Mouse (Mus musculus) hindbrain, embryonic 14.5 days (tissue): ENCODE measurements around the gene Trex1. TPM values are rescaled to one million over a fixed set of nuclear protein-coding genes. Genes with fewer than 3 reads are reported as not detected.

Experiments used
- ATAC-seq: fragments of 200-750 bp; cut with Nextera tagmentation; 2 replicates; pipeline ENCODE4 v1.8.0; 2017; ENCODE audit warnings: moderate number of reproducible peaks, mild to moderate bottlenecking, moderate TSS enrichment, moderate library complexity; ENCODE audit not compliant: low FRiP score
- DNase-seq: peaks from one replicate; pipeline ENCODE4 v3.0.0-alpha.2; 2015; ENCODE audit warnings: low spot score
- H3K27ac ChIP-seq: fragments of 300-500 bp; sonication (generic); 2 replicates; pipeline ENCODE4 v1.5.1; 2014; ENCODE audit warnings: mild to moderate bottlenecking, moderate library complexity
- H3K27me3 ChIP-seq: fragments of 300-500 bp; sonication (generic); 2 replicates; pipeline ENCODE4 v1.6.1; 2014; ENCODE audit warnings: mild to moderate bottlenecking, low read length, mixed read lengths; ENCODE audit not compliant: control insufficient read depth, insufficient read depth
- H3K36me3 ChIP-seq: fragments of 300-500 bp; sonication (generic); replicated peaks from 2 replicates; pipeline ENCODE4 v1.6.1; 2014; ENCODE audit not compliant: control insufficient read depth, insufficient read depth
- H3K4me1 ChIP-seq: fragments of 300-500 bp; sonication (generic); replicated peaks from 2 replicates; pipeline ENCODE4 v1.6.1; 2014; ENCODE audit warnings: antibody characterized with exemption, low read length, mixed read lengths; ENCODE audit not compliant: control insufficient read depth, insufficient read depth
- H3K4me2 ChIP-seq: fragments of 300-500 bp; sonication (generic); replicated peaks from 2 replicates; pipeline ENCODE4 v1.6.1; 2014; ENCODE audit warnings: mild to moderate bottlenecking, moderate library complexity
- H3K4me3 ChIP-seq: fragments of 300-500 bp; sonication (generic); replicated peaks from 2 replicates; pipeline ENCODE4 v1.5.1; 2014; ENCODE audit warnings: mild to moderate bottlenecking, low read length
- H3K9ac ChIP-seq: fragments of 300-500 bp; sonication (generic); 2 replicates; pipeline ENCODE4 v1.6.1; 2014
- H3K9me3 ChIP-seq: fragments of 300-500 bp; sonication (generic); 2 replicates; pipeline ENCODE4 v1.6.1; 2016; ENCODE audit warnings: low read length; ENCODE audit not compliant: control insufficient read depth
- WGBS: fragments of 180-500 bp; shearing (Covaris S2); extraction: QIAGEN DNeasy Blood & Tissue Kit; methylation state at CpG from one replicate; pipeline ENCODE4 v1.1.7; 2014; 5-methylcytosine and 5-hydroxymethylcytosine counted together
- polyA plus RNA-seq: library from polyadenylated mRNA; unstranded; fragments of >200 nt; fragmentation: Nextera tagmentation; extraction: Ambion mirVana; gene quantifications from 2 replicates; pipeline ENCODE4 v1.2.1, GENCODE M21; 2014

The Trex1 gene
- polyA plus RNA-seq, 1 experiment from 2014 or later, result 16.2 TPM

- Histone ChIP-seq H3K4me2 (no peak overlapping the region), H3K9ac (no peak overlapping the region), H3K36me3 (peaks cover 31% of the 10 kb centered on the region), H3K27me3 (no peaks in the 10 kb centered on the region), H3K27ac (no peak overlapping the region), H3K9me3 (no peaks in the 10 kb centered on the region), H3K4me3 (no peak overlapping the region), H3K4me1 (peaks cover 22% of the 10 kb centered on the region)
- ATAC-seq (no peak), DNase-seq (no peak)
- 30% methylated on average over 6 of the region's 6 CpGs for WGBS
Measured at GRCm38 (mm10) chr9:109092799-109093198, 33.3 kb upstream of the Trex1 start.

DNA sequence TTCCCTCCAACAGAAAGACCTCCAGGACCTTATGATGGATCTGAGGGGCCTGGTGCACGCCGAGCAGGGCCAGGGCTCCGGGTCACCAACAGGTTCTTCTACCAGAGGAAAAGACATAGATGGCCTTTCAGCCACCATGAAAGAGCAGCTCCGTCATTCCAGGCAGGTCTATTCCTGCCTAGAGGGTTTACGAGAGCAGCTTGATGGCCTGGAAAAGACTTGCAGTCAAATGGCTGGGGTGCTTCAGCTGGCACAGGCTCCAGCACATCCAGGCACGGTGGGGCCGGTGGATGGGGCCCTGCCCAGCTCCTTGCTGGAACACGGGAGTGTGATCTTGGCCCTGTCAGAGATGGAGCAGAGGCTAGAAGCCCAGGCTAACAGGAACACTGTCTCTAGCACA lies 32.3 kb upstream of the Trex1 start:
- Histone ChIP-seq H3K9ac (no peak overlapping the region), H3K27ac (no peak overlapping the region), H3K9me3 (no peaks in the 10 kb centered on the region), H3K36me3 (peaks cover 31% of the 10 kb centered on the region), H3K4me2 (no peak overlapping the region), H3K27me3 (no peaks in the 10 kb centered on the region), H3K4me3 (no peak overlapping the region), H3K4me1 (peaks cover 12% of the 10 kb centered on the region)
- ATAC-seq (no peak), DNase-seq (no peak)
- WGBS, result 98% methylated on average over 8 of the region's 8 CpGs

DNA sequence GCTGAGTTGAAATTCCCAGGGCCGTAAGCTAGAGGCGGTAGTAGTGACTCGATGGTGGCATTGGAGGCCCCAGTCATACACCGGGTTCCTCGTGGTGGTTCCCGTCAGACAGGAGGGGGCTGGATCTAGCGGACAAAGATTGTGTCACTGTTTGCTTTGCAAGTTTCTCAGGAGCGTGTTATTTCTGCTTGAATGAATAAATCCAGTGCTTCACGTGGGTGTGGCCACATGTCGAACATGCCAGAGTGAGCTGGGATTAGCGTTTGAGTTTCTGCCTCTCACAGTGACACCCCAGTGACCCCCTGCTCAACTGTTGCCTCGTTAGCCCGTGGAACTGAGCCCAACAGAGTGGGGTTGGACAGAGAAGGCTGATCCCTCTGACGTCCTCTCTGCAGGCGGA lies 30.9 kb upstream of the Trex1 start:
- no peak overlapping the region for H3K4me2 ChIP-seq
- H3K4me3 ChIP-seq, result no peak overlapping the region
- WGBS, result 51% methylated on average over 15 of the region's 15 CpGs
- no peak overlapping the region for H3K9ac ChIP-seq
- H3K27me3 ChIP-seq, result no peaks in the 10 kb centered on the region
- no peak overlapping the region for H3K27ac ChIP-seq
- H3K9me3 ChIP-seq, result no peaks in the 10 kb centered on the region
- ATAC-seq (no peak), DNase-seq (no peak)
- H3K4me1 ChIP-seq, result peaks cover 9% of the 10 kb centered on the region
- peaks cover 31% of the 10 kb centered on the region for H3K36me3 ChIP-seq

- Histone ChIP-seq H3K4me2 (no peak overlapping the region), H3K4me3 (no peak overlapping the region), H3K9me3 (no peaks in the 10 kb centered on the region), H3K27me3 (no peaks in the 10 kb centered on the region), H3K4me1 (peaks cover 6% of the 10 kb centered on the region), H3K27ac (no peak overlapping the region), H3K36me3 (peaks cover 31% of the 10 kb centered on the region), H3K9ac (no peak overlapping the region)
- 15% methylated on average over 5 of the region's 5 CpGs for WGBS
- peak; percentile 73 for DNase-seq
- ATAC-seq, result no peak
Measured at GRCm38 (mm10) chr9:109087987-109088386, 28.5 kb upstream of the Trex1 start.

DNA sequence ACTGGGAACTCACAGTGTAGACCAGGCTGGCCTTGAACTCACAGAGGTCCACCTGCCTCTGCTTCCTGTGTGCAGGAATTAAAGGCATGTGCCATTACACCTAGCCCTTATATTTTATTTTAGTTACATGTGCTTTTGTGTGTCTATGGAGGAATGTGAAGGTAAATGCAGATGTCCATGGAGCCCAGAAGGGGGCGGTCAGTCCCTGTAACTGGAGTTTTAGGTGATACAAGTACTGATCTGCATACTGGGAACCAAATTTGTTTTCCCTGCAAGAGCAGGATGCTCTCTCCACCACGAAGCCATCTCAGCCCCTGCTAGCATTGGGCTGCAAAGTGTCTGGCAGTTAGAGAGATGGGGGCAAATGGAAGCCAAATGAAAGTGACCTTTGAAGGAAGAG lies 25.4 kb upstream of the Trex1 start:
- Histone ChIP-seq H3K27ac (no peak overlapping the region), H3K4me1 (peaks cover 18% of the 10 kb centered on the region), H3K9ac (no peak overlapping the region), H3K4me3 (no peak overlapping the region), H3K27me3 (no peaks in the 10 kb centered on the region), H3K9me3 (no peaks in the 10 kb centered on the region), H3K36me3 (peaks cover 18% of the 10 kb centered on the region), H3K4me2 (no peak overlapping the region)
- DNase-seq (no peak), ATAC-seq (no peak)
- WGBS, result 16% methylated on average over 2 of the region's 2 CpGs

DNA sequence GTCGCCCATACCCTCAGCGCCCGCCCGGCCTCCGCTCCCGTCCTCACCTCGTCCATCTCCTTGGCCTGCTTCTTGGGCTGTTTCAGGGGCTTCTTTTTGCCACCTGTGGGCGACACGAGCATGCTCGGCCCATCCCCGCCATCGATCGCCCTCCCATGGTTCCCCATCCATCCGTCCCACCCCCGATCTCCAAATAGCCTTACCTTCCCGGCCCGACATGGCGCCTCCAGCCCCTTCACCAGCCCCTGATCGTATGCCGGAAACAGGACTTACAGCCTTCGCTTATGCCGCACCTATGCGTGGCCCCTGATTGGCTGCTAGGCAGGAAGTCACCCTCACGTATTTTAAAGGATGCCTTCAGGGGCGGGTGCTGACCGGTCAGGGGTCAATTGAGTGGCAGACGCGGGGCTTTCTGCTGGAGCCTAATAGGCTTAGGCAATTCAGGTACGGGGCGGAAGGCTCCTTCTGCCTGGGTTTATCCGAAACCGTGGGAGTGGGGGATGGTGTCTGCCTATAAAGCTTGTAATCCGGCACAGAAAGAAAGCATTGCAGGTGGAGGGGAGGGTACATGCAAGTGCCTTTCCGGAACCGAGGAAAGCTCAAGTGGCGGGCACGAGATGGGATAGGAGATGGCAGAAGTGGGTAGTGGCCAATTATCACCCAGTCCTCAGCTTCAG lies 22.7 kb upstream of the Trex1 start, which contains the start of the genes Ccdc51 and Tma7:
TSS of gene Ccdc51 (plus strand) at position 370 of the 677 bp plus-strand sequence.
TSS of gene Tma7 (minus strand) at position 464 of the 677 bp plus-strand sequence.
- peaks cover 24% of the 10 kb centered on the region for H3K36me3 ChIP-seq
- peaks cover 18% of the 10 kb centered on the region for H3K4me1 ChIP-seq
- H3K4me3 ChIP-seq, result peak within 1 kb of the TSS; percentile 68
- H3K9ac ChIP-seq, result peak within 1 kb of the TSS; percentile 82
- ATAC-seq (peak; percentile 96), DNase-seq (peak; percentile 82)
- H3K27ac ChIP-seq, result peak within 1 kb of the TSS; percentile 70
- no peaks in the 10 kb centered on the region for H3K27me3 ChIP-seq
- WGBS, result under 1% methylated on average over 37 of the region's 37 CpGs
- H3K4me2 ChIP-seq, result peak within 1 kb of the TSS; percentile 67
- no peaks in the 10 kb centered on the region for H3K9me3 ChIP-seq

DNA sequence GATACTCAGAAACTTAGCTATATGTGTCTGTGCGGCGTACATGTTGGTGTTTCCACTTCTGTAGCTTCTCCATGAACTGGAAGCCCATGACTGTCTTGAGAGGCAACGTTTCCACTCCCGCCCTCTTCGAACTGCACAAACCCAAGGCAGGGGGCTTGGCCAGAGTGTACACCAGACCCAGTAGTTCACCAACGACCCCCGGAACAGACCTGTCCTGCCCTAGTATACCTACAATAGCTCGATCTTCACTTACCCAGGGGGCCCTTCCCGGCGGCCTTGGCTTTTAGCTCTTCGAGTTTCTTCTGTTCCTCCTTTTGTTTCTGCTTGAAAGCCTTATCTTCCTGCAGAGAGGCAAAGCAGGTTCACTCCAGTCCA lies 22.2 kb upstream of the Trex1 start:
- H3K9me3 ChIP-seq, result no peaks in the 10 kb centered on the region
- H3K9ac ChIP-seq, result peak overlapping the region; percentile 82
- peak overlapping the region; percentile 67 for H3K4me2 ChIP-seq
- H3K36me3 ChIP-seq, result peaks cover 24% of the 10 kb centered on the region
- H3K27ac ChIP-seq, result peak overlapping the region; percentile 56; the same call in 1 of the 2 replicates
- H3K27me3 ChIP-seq, result no peaks in the 10 kb centered on the region
- peaks cover 18% of the 10 kb centered on the region for H3K4me1 ChIP-seq
- DNase-seq (no peak), ATAC-seq (no peak)
- 10% methylated on average over 11 of the region's 11 CpGs for WGBS
- H3K4me3 ChIP-seq, result peak overlapping the region; percentile 68

DNA sequence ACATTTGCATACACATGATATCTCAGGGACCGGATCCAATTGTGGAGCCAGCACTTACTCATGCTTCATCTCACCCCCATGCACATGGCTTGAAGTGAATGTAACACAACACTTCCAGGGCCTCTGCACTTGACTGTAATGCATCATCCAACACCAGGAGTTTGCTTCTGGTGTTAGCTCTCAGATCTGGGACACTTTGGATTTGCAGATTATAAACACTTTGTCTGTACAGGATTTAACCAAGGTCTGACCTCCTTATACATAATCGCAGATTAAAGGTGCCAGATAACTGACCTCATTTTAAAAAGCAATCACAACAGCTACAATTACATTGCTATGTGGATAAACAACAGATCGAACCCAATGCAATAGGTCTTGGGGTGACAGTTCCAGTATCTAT lies 21.0 kb upstream of the Trex1 start:
- H3K4me3 ChIP-seq, result no peak overlapping the region
- no peaks in the 10 kb centered on the region for H3K27me3 ChIP-seq
- 94% methylated on average over 3 of the region's 3 CpGs for WGBS
- ATAC-seq (no peak), DNase-seq (no peak)
- H3K27ac ChIP-seq, result no peak overlapping the region
- H3K9ac ChIP-seq, result no peak overlapping the region
- peaks cover 24% of the 10 kb centered on the region for H3K36me3 ChIP-seq
- H3K4me2 ChIP-seq, result no peak overlapping the region
- H3K4me1 ChIP-seq, result peaks cover 18% of the 10 kb centered on the region
- H3K9me3 ChIP-seq, result no peaks in the 10 kb centered on the region

- peaks cover 36% of the 10 kb centered on the region for H3K36me3 ChIP-seq
- H3K27me3 ChIP-seq, result no peaks in the 10 kb centered on the region
- peak; percentile 93 for DNase-seq
- H3K9ac ChIP-seq, result peak within 1 kb of the TSS; percentile 89
- peak within 1 kb of the TSS; percentile 85 for H3K4me3 ChIP-seq
- peak within 1 kb of the TSS; percentile 83 for H3K27ac ChIP-seq
- under 1% methylated on average over 57 of the region's 57 CpGs for whole genome bisulfite sequencing
- peak within 1 kb of the TSS; percentile 95 for H3K4me2 ChIP-seq
- H3K4me1 ChIP-seq, result peaks cover 23% of the 10 kb centered on the region
- ATAC-seq, result peak; percentile 99
- H3K9me3 ChIP-seq, result no peaks in the 10 kb centered on the region
Measured at GRCm38 (mm10) chr9:109073661-109074573, 14.4 kb upstream of the Trex1 start, which contains the start of gene Atrip. Gene Atrip (minus strand): TSS chr9:109074124.
